Mouse (Mus musculus): ENCODE results near the gene Cd5.

DNA sequence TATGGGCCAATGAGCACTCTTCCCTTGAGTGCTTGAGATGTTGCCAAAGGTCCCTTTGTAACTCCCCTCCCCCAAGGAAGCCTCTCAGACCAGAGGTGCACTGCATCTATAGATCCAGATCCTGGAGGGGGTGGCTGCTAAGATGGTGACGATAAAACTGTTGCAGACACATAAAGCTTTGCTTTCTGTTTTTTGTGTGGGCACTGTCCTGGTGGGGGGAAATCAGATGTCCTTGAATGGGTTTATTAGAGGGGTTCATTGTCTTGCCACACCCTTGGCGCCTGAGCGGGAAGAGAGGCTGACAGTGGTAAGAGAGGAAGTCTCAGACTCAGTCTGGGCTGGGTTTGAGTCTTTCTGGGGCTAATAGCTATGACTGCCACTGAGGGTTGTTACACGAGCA is 44.4 kb upstream of the Cd5 start:
- TF ChIP-seq CTCF (IDR thresholded peaks at IDR 0.05; ENCODE audit: low read depth, low read length), result no peak
- TF ChIP-seq GATA1 (IDR thresholded peaks at IDR 0.05; ENCODE audit: borderline replicate concordance, low read length), result no peak
- no peak for TF ChIP-seq POLR2AphosphoS5 (IDR thresholded peaks at IDR 0.05; ENCODE audit: insufficient replicate concordance, low read depth, low read length)

All from G1E (cell line).